Mouse (Mus musculus) kidney, adult 8-10 months (tissue): ENCODE data around the gene Vhl.

Experiments
- DNase-seq, 2 experiments: peaks; one replicate each; pipeline ENCODE4 v3.0.0; 2022

Vhl gene

DNA sequence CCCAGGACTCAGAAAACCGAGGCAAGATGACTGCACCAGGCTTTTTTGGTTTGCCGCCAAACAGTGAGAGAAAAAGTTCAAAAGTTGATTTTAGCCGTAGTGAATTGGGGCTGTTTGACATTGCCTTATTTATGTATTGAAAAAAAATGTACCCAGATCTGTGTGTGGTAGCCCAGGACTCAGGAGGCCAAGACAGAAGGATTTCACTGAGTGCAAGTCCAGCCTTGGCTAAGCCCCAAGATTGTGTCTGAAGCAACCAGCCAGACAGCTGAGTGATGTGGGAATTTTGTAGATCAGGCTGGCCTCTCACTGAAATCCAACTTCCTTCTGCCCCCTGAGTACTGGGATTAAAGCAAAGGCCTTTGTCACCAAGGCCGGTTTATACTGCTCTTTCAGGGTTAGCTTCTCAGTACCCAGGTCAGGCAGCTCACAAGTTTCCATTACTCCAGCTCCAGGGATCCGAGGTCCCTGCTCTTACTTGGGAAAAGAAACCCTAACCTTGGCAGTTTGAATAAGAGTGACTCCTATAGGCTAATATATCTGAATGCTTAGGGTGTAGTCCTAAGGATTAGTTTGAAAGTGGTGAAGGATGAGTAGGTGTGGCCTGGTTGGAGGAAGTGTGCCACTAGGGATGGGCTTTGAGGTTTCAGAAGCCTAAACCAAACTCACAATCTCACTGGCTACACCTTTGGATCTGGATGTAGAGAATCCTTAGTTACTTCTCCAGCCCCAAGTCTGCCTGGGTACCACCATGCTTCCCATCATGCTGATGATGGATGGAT is 1.4 kb downstream of the Vhl start:
- no peak for DNase-seq

DNA sequence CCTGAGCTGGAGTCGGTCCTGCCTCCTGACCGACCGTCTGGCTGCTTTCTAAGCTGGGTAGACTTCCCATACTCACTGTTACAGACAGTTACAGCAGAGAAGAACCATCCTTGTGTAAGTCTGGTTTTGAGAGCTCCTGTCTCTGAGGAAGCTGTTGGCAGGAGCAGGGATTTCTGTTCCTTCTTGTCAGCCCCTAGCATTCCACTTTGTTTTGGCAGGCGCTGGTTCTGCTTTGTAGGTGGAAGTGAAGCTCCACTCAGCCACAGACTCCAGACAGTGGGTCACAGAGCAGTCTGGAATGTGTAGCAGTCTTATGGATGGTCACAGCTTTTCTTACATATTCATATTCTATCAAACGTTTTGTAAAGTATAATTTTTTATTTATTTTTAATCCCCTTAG is 6.6 kb downstream of the Vhl start:
- no peak for DNase-seq

DNA sequence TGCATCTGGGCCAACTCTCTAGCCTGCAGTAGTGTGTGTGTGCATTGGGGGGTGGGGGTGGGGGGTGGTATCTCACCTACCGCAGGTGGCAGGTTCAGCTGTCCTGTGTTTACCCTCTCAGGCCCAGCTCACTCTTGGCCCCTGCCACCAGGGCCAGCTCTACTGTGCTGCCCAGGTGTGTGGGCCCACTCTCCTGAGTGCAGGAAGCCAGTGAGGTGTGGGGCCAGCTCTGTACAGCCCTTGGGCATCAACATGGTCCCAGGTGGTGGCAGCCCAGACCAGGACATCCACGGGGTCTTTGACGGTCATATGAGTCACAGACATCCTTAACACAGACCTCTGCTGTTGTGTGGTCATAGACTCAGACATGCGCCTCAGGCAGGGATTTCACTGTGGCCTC is 9.1 kb downstream of the Vhl start:
- DNase-seq = no peak

DNA sequence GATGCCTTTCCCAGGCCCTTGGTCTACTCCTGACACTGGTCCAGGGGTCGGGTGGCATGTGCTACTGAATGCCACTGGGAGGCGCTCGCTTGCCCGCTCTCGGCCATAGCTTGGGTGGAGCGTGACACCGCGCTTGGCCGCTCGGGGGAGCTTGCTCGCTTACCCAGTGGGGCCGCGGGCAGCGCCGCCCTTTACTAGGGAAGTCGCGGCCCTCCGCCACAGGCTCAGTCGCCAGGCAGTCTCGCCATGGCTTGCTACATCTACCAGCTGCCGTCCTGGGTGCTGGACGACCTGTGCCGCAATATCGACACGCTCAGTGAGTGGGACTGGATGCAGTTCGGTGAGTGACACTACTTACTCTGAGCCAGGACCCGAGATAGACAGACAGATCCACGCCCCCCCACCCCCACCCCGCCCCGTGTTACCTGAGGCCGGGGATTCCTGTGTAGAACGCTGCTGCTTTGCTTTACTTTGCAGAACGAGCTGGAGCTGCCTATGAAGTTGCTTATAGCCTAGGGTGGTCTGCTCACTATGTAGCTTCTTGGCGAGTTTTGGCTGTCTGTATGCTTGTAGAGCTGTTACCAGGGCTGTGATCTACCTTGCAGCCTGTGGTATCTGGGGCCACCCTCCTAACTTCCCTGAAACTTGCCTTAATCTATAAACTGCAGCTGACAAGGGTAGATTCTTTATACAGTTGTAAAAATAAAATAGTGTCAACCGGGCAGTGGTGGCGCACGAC is 14.7 kb downstream of the Vhl start, which contains the start of gene Irak2:
TSS of gene Irak2 (plus strand) at position 166 of the 739 bp plus-strand sequence.
- peak; percentile 94 to 98 for DNase-seq

DNA sequence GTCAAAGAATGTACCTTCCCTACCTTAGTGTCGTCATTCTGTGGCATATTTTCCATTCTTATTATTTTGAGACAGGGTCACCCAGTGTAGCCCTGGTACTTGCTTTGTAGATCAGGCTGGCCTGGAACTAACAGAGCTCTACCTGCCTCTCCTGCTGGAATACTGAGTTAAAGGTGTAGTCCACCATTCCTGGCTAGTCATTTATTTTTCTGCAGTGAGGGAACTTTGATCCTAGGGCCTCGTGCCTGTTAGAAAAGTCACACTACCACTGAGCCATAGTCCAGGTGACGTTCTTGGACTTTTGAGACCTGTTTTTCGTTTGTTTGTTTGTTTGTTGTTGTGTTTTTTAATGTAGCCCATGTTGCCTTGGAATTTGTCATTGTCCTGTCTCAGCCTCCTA is 15.4 kb downstream of the Vhl start:
- DNase-seq = peak; percentile 68 to 74

DNA sequence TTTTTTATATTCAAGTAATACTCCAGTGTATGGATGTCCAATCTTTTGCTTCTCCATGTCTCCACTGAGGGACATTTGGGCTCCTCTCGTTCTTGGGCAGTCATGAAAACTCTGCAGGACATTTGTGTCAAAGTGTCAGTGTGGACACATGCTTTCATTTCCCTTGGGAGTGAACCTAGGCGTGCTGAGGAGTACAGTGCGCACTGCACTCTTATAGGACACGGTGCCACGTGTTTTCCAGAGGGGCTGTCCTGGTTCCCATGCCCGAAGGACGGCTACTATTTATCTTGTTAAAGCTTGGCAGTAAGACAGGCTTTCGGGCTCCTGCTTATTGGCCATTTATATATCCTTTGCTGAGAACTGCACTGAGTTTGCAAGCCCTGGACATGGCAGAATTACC is 18.8 kb downstream of the Vhl start:
- no peak for DNase-seq

DNA sequence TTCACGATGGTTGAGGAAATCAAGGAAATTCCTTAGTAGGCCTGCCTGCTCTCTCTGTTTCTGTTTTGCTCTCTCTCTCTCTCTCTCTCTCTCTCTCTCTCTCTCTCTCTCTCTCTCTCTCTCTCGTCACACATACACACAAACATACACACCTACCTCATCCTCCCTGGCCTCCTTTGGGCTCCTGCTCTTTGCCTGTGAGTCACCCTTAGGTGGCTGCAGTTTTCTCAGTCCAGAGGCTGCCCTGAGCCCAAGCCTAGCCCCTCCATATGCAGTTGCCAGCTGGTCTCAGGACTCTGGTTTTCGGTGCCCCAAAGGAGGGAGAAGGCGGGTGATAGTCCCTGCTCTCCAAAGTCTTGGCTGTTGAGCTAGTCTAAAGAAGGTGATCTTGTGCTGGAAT is 19.3 kb downstream of the Vhl start:
- DNase-seq = no peak

DNA sequence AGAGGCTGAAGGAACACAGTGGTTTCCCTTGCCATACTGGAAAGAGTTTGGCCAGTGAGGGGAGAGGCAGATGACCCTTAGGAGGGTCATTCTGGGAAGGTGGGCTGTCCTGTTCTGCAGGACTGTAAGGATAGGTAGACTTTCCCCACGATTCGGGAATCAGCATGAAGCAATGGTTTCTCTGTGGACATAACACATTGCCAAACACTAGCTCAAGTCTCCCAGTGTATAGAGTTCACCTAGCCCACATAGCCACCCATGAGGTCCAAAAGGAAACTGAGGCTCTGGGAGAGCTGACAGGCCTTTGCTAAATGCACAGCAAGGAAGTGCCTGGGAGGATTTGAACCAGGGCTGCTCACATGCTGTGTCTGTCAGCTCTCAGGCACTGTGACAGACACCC is 20.2 kb downstream of the Vhl start:
- no peak for DNase-seq

DNA sequence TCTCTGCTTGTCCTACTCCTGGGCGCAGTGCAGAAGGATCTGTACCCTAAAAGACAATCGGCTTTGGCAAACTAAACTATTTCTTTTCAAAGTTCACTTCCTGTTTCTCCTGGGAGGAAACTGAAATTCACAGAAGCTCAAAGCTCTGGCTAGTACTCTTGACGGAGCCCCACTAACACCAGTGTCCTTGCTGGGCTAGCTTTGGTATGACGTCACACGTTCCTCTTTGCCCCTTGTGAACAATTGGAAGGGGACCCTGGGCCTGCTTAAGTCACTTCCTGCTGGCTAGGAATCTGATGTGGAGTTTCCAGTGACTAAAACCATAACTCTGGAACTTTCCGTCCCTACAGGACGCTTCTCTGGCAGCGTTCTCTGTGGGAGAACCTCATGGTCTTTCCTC is 21.0 kb downstream of the Vhl start:
- DNase-seq = peak; percentile 60 to 77

DNA sequence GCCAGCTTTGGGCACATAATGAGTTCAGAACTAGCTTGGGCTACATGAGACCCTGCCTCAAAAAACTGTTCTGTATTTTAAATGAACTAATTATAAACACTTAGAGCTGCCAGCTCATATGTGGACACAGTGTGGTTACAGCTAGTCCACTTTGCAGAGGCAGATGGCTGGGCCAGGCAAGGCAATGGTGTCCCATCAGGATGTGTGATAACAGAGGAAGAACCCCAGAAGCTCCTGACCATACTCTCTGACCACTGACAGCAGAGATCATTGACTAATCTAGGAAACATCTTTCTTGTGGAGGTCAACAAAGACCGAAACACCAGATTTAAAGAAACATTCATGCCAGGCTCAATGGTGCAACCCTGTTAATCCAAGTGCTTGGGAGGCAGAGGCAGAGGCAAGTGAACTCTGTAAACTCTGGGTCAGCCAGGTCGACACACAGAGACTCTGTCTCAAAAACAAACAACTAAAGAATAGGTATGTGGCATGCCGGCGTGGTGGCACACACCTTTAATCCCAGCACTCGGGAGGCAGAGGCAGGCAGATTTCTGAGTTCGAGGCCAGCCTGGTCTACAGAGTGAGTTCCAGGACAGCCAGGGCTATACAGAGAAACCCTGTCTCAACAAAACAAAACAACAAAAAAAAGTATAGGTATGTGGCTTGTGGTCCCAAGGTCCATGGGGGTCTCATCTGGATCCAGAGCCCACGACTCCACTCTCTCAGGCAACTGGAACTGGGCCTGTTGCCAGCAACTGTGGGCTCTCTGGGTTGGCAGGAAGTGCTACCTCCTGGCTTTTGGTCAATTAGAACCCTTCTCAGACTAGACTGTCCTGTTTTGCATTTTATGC is 25.8 kb downstream of the Vhl start:
- DNase-seq = no peak

DNA sequence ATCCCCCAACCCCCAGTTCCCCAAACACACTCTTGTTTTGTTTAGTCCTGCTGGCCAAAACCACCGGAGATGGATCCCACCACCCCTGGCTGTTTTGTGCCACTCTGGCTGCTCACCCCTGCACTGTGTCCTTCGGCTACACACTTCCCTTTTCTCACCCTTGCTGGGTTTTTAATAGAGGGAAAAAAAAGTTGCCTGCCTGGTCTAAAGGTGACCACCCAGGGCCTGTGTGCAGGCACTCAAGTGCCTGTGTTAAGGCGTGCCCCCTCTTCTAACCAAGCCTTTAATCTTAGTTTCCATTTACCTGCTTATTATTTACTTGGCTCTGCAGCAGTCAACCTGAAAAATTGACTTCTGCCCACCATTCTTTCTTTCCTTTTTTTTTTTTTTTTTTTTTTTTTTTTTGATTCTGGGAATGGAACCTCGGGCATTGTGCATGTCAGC is 26.5 kb downstream of the Vhl start:
- no peak for DNase-seq

DNA sequence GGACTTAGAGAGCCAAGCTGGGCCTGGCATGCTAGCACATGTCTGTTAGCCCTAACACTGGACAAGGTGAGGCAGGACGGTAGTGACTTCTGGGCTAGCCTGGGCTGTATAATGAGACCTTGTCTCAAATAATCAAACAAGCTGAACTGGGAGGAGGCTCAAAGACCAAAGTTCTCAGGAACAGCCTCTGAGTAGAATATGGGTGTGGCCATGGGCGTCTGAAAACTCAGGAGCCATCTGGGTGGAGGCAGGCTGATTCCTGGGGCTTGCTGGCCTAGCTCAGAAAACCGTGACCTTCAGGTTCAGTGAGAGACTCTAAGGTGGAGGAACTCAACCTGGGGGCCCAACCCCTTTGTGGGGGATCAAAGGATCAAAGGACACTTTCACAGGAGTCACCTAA is 27.9 kb downstream of the Vhl start:
- no peak for DNase-seq

DNA sequence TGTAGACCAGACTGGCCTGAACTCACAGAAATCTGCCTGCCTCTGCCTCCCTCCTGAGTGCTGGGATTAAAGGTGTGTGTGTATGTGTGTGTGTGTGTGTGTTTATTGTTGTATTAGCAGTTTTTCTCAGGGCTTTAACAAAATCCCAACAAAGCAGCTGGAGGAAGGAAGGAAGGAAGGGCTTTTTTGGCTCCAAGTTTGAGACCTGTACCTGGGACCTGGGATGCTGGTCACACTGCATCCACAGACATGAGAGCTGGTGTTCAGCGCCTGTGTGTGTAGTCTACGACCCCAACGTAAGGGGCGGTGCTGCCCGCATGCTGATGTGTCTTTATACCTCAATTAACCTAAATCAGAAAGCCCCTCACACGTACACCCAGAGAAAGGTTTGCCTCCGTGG is 29.8 kb downstream of the Vhl start:
- DNase-seq = no peak

DNA sequence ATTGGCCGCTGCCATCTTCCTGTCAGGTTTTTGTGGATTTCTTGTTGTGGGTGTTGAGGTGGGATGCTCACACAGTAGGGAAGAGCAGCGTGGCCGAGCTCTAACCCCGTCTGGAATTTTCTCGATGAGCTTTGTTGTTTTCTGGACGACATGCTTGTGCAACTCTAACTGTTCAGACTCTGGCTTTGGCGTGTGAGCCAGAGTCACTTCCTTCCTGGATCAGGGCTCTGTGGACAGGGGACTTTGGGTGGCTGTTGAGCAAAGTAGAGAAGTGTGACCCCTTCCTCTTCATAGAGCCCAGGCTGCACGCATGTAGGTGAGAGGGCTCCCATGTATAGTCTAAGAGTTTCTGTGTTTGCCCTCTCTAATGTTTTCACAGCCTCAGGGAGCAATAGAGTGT is 30.3 kb downstream of the Vhl start:
- DNase-seq = no peak

DNA sequence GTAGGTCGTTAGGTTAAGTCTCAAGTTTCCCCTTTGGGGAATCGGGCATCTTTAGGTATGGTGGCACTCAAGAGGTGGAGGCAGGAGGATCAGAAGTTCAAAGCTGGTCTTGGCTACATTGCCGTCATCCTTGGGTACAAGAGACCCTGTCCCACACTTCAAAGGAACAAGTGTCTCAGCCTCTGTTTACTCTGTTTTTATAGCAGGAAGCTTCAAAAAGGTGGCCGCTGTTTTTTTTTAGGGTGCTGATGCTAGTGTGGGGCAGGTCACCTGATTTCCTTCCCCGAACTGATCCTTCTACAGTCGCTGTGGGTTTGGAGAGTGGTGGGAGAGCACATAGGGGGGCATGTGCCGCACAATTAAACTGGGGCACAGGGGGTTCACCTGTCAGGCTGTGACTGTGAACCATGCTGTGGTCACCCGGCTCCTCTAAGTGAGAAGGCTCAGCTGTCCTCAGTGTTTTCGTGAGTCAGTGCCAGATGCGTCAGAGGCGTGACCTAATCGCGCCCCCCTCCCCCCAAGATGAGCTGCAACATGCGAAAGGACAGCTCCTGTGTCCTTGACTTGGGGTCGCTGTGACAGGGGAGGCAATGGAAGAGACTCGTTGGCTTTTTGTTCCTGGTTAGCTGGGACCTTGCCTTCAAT is 31.1 kb downstream of the Vhl start:
- DNase-seq = no peak

DNA sequence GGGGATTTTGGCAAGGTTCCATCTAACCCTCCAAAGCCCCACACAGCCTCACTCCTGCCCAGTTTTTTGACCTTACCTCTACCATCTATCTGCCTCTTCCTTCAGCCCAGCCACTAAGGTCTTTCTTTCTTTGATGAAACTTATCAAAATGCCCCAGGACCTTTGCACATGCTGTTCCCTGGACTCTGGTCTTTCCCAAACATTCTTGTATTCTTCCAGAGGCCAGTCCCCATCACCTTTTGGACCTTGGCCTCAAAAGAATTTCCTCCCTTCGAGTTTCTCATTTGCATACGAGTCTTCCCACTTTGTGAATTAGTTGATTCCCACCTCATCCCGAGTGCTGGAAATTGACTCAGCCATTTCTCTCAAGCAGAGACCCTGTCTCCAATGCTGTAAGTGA is 31.7 kb downstream of the Vhl start:
- DNase-seq = peak in 1 of 2 experiments; percentile 50

DNA sequence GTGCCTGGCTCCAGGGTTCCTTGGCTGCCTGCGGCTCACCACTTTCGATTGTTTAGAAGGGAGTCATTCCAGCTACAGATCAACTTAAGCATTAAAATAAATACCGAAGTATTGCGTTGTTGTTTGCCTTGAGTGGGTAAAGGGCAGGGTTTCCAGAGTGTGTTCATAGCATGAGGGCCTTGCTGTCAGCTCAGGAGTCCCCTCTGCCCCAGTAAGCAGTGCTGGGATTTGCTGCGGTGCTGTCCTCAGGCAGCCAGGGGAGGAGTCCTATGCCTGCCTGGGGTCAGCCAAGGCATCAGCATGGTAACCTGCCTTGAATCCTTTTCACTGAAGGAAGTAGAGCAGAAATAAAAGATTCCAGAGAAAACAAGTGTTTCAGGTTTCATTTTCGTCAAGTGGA is 33.1 kb downstream of the Vhl start:
- DNase-seq = no peak

DNA sequence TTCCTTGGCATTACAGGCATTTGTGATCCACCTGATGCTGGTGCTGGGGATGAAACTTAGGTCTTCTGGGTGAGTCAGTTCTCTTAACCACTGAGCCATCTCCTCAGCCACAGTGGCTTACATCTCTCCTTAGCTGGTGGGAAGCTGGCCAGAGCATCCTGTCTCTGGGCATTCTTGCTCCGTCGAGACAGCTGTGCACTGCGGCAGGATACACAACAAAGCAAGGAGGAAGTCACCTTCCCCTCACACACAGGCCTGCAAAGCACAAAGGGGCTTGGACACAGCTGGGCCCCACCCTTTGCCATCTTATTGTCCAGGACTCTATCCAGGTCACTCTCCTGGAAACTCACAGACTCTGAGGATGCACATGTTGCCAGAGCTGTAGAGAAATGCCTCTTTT is 34.5 kb downstream of the Vhl start:
- DNase-seq = peak in 1 of 2 experiments; percentile 42

DNA sequence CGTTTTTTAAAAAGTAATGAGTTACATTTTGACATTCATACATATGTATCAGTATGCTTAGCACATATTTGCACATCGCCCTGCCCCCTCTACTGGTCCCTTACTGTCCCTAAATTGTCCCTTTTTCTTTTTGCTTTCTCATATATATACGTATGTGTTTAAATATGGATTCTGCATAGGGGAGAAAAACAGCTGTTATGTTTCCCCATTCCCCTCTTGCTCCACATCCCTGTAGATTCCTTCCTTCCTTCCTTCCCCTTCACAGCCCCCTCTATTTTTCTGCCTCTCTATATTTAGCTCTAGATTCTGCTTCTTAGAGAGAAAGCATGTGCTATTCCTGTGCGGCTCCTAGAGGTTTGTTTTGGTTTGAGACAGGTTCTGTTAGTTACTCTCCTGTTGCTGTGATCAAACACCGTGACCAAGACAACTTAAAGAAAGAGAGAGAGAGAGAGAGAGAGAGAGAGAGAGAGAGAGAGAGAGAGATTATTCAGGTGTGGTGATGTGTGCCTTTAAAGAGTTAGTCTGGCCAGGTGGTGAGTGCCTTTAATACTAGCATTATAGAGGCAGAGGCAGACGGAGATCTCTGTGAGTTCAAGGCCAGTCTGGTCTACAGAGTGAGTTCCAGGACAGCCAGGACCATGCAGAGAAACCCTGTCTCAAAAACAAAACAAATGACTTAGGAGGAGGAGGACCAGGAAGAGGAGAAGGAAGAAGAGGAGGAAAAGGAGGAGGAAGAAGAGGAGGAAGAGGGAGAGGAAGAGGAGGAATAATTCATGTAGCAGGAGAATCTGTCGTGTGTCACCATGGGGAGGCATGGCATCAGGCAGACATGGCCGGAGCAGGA is 36.1 kb downstream of the Vhl start:
- DNase-seq = no peak

DNA sequence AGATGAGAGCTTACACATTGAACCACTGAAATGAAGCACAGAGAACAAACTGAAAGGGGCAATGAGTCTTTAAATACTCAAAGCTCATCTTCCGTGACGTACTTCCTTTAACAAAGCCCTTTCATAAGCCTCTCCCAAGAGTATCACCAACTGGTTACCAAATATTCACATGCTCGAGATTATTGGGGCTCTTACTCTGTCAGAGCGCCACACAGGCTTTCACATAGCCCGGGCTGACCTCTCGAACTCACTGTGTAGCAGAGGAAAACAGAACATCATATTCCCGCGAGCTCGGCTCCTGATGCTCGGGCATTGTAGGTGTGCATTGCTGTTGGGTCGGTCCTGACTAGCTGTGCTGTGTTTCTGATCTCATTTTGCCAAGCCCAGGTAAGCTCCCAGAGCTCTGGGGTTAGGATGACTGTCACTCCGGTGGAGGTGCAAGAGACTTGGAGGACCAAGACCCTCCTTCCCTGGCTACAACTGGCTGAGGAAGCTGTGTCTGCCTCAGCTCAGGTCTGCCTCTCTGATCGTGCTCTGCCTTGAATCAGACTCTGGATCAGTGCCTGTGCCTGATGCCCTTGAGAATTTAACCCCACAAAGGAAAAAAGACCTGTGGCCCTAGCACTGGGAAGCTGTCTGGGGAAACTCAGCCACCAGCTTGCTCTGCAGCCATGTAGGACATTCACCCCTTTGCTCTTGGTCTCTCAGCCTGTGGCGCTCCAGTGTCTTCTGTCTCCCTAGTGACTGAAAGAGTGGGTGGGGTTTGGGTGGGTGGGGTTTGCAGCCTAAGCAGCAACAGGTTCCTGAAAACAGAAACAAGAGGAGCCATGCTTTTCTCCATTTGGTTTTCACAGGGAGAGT is 37.0 kb downstream of the Vhl start:
- peak in 1 of 2 experiments; percentile 25 for DNase-seq
